Mouse (Mus musculus) c-Kit-positive CD71-negative TER-119-negative erythroid progenitor cells, embryonic 14.5 days (primary cell): ENCODE results near the gene Myo1d.

Experiments used
- DNase-seq: peaks from one replicate; pipeline ENCODE4 v3.0.0-alpha.2; 2013; ENCODE audit warnings: low read depth

The Myo1d gene

GRCm38 (mm10) chr11:80781535-80781934, 1.7 kb upstream of the Myo1d start:
- no peak for DNase-seq

GRCm38 (mm10) chr11:80778916-80779526, 804 bp downstream of the Myo1d start:
- no peak for DNase-seq

- DNase-seq, result no peak
Observed at GRCm38 (mm10) chr11:80778157-80778556, 1.7 kb downstream of the Myo1d start.

GRCm38 (mm10) chr11:80777708-80778107, 2.1 kb downstream of the Myo1d start:
- DNase-seq, result no peak

- DNase-seq, result no peak
Observed at GRCm38 (mm10) chr11:80775535-80775934, 4.3 kb downstream of the Myo1d start.

GRCm38 (mm10) chr11:80772595-80773210, 7.1 kb downstream of the Myo1d start:
- no peak for DNase-seq

- no peak for DNase-seq
Observed at GRCm38 (mm10) chr11:80771596-80772250, 8.1 kb downstream of the Myo1d start.

GRCm38 (mm10) chr11:80771186-80771585, 8.6 kb downstream of the Myo1d start:
- DNase-seq, result no peak

- DNase-seq, result no peak
Observed at GRCm38 (mm10) chr11:80767320-80767617, 12.6 kb downstream of the Myo1d start.

GRCm38 (mm10) chr11:80766472-80767319, 13.1 kb downstream of the Myo1d start:
- DNase-seq, result no peak

- no peak for DNase-seq
Observed at GRCm38 (mm10) chr11:80766068-80766467, 13.8 kb downstream of the Myo1d start.

- no peak for DNase-seq
Observed at GRCm38 (mm10) chr11:80762066-80762465, 17.8 kb downstream of the Myo1d start.

- DNase-seq, result no peak
Observed at GRCm38 (mm10) chr11:80761285-80761974, 18.4 kb downstream of the Myo1d start.

- no peak for DNase-seq
Observed at GRCm38 (mm10) chr11:80759023-80759422, 20.8 kb downstream of the Myo1d start.

- DNase-seq, result no peak
Observed at GRCm38 (mm10) chr11:80754201-80754600, 25.6 kb downstream of the Myo1d start.

- no peak for DNase-seq
Observed at GRCm38 (mm10) chr11:80751168-80751567, 28.7 kb downstream of the Myo1d start.

GRCm38 (mm10) chr11:80749187-80749586, 30.6 kb downstream of the Myo1d start:
- DNase-seq, result no peak

GRCm38 (mm10) chr11:80745426-80745825, 34.4 kb downstream of the Myo1d start:
- DNase-seq, result no peak

GRCm38 (mm10) chr11:80743823-80744410, 35.9 kb downstream of the Myo1d start:
- DNase-seq, result no peak

GRCm38 (mm10) chr11:80742462-80742861, 37.4 kb downstream of the Myo1d start:
- DNase-seq, result no peak

- no peak for DNase-seq
Observed at GRCm38 (mm10) chr11:80734771-80735170, 45.1 kb downstream of the Myo1d start.

- DNase-seq, result no peak
Observed at GRCm38 (mm10) chr11:80724701-80725100, 55.1 kb downstream of the Myo1d start.
